Mouse (Mus musculus) stomach, postnatal 0 days (tissue): ENCODE data around the gene Jun. TPM values are rescaled to one million over a fixed set of nuclear protein-coding genes. Genes with fewer than 3 reads are reported as not detected.

ENCODE experiments used
- ATAC-seq: fragments of 200-750 bp; cut with Nextera tagmentation; 2 replicates; pipeline ENCODE4 v1.8.0; 2017; ENCODE audit not compliant: low FRiP score, low TSS enrichment
- DNase-seq: peaks from one replicate; pipeline ENCODE4 v3.0.0-alpha.2; 2016; ENCODE audit warnings: low spot score
- H3K27ac ChIP-seq: fragments of 300-500 bp; sonication (generic); replicated peaks from 2 replicates; pipeline ENCODE4 v1.5.1; 2014; ENCODE audit warnings: mild to moderate bottlenecking, control low read depth
- H3K27me3 ChIP-seq: fragments of 300-500 bp; sonication (generic); 2 replicates; pipeline ENCODE4 v1.6.1; 2014; ENCODE audit warnings: low read length; ENCODE audit not compliant: control insufficient read depth, insufficient read depth
- H3K36me3 ChIP-seq: fragments of 300-500 bp; sonication (generic); 2 replicates; pipeline ENCODE4 v1.6.1; 2014; ENCODE audit warnings: low read length, mixed read lengths; ENCODE audit not compliant: control insufficient read depth, insufficient read depth
- H3K4me1 ChIP-seq: fragments of 300-500 bp; sonication (generic); replicated peaks from 2 replicates; pipeline ENCODE4 v1.6.1; 2014; ENCODE audit warnings: antibody characterized with exemption; ENCODE audit not compliant: control insufficient read depth, insufficient read depth
- H3K4me2 ChIP-seq: fragments of 300-500 bp; sonication (generic); replicated peaks from 2 replicates; pipeline ENCODE4 v1.6.1; 2014; ENCODE audit warnings: low read depth, mild to moderate bottlenecking, control low read depth, moderate library complexity
- H3K4me3 ChIP-seq: fragments of 300-500 bp; sonication (generic); 2 replicates; pipeline ENCODE4 v1.5.1; 2014; ENCODE audit warnings: low read depth, low read length, control low read depth
- H3K9ac ChIP-seq: fragments of 300-500 bp; sonication (generic); 2 replicates; pipeline ENCODE4 v1.6.1; 2014; ENCODE audit warnings: mild to moderate bottlenecking, low read length, control low read depth, mixed read lengths
- H3K9me3 ChIP-seq: fragments of 300-500 bp; sonication (generic); 2 replicates; pipeline ENCODE4 v1.6.1; 2016; ENCODE audit warnings: low read length; ENCODE audit not compliant: control insufficient read depth
- CTCF ChIP-seq: IDR thresholded peaks from 2 replicates; pipeline ENCODE4 v1.5.1; 2016; ENCODE audit warnings: antibody characterized with exemption, low read depth, mild to moderate bottlenecking, moderate library complexity
- EP300 ChIP-seq: optimal IDR thresholded peaks from 2 replicates; pipeline ENCODE3; 2016; ENCODE audit warnings: antibody characterized with exemption
- WGBS: fragments of 180-500 bp; shearing (Covaris S2); extraction: QIAGEN DNeasy Blood & Tissue Kit; methylation state at CpG from one replicate; pipeline ENCODE4 v1.1.7; 2014; 5-methylcytosine and 5-hydroxymethylcytosine counted together
- polyA plus RNA-seq: library from polyadenylated mRNA; unstranded; fragments of >200 nt; fragmentation: Nextera tagmentation; extraction: Ambion mirVana; gene quantifications from 2 replicates; pipeline ENCODE4 v1.2.1, GENCODE M21; 2015

Gene Jun
- polyA plus RNA-seq, 1 experiment from 2014 or later, result 80.2 TPM

DNA sequence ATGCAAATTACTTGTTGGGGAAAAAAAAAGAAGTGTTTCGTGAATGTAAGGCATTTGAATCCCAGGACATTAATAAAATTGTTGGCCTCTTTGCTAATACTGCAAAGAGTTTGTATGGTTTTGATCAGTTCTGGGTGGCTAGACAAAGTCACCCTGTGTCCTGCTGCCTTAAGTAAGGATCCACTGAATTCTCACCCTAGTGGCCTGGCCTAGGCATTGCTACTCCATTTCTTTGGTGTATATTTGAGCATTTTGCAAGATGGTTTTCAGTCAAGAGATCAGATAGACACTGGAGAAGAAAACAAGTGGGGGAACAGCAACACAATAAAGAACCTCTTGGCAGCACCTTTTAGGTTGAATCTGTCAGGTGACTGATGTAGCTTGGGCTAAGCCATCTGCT lies 6.9 kb downstream of the Jun start:
- H3K27ac ChIP-seq, result no peak overlapping the region
- no peaks in the 10 kb centered on the region for H3K27me3 ChIP-seq
- ATAC-seq, result no peak
- no peaks in the 10 kb centered on the region for H3K36me3 ChIP-seq
- no peaks in the 10 kb centered on the region for H3K9me3 ChIP-seq
- H3K4me2 ChIP-seq, result no peak overlapping the region
- 61% methylated on average over 1 of the region's 1 CpGs for WGBS
- TF ChIP-seq EP300, result no peak
- TF ChIP-seq CTCF, result peak; percentile 64
- no peak overlapping the region for H3K9ac ChIP-seq
- no peak overlapping the region for H3K4me3 ChIP-seq
- H3K4me1 ChIP-seq, result no peaks in the 10 kb centered on the region
- DNase-seq, result no peak

DNA sequence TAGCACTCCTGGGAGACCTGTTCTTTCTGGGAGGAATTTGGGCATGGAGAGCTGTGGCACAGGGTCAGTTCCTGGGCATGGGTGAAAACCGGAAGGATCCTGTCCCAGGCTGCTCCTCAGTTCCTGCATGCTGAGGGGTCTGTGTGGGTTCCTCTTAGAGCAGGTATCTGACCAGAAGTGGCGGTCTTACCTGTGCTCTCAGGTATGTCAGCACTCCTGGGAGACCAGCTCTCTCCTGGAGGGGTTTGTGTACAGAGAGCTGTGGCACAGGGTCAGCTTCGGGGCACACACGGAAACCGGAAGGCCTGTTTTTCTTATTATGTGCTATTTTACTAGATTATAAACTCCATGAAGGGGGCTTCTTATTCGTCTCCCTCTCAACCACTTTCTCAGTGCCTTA lies 7.3 kb downstream of the Jun start:
- DNase-seq, result no peak
- ATAC-seq, result no peak
- Histone ChIP-seq H3K9me3 (no peaks in the 10 kb centered on the region), H3K4me3 (no peak overlapping the region), H3K4me2 (no peak overlapping the region), H3K27me3 (no peaks in the 10 kb centered on the region), H3K36me3 (no peaks in the 10 kb centered on the region), H3K4me1 (no peaks in the 10 kb centered on the region), H3K9ac (no peak overlapping the region), H3K27ac (no peak overlapping the region)
- no peak for TF ChIP-seq EP300
- no peak for TF ChIP-seq CTCF
- WGBS, result 67% methylated on average over 6 of the region's 6 CpGs

DNA sequence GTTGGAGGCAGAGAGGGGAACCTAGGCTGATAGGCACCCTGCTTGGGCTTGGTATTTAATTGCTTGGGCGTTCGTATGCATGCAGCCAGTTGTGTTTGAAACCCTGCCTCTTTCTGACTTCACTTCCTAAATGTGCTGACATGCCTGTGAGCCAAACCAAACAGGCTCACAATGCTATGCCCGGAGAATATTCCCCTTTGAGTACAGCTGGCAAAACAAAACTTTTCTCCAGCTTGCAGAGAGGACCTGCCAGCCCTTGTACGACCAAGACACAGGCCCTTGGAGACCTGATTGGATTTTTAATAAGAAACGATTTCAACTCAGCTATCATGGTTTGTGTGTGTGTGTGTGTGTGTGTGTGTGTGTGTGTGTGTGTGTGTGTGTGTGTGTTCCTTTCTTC lies 14.0 kb downstream of the Jun start:
- H3K9me3 ChIP-seq, result no peaks in the 10 kb centered on the region
- WGBS, result 32% methylated on average over 5 of the region's 5 CpGs
- no peaks in the 10 kb centered on the region for H3K4me1 ChIP-seq
- H3K36me3 ChIP-seq, result no peaks in the 10 kb centered on the region
- TF ChIP-seq EP300 (no peak), CTCF (no peak)
- no peak overlapping the region for H3K9ac ChIP-seq
- no peak overlapping the region for H3K4me2 ChIP-seq
- H3K27ac ChIP-seq, result no peak overlapping the region
- DNase-seq (no peak), ATAC-seq (no peak)
- H3K27me3 ChIP-seq, result no peaks in the 10 kb centered on the region
- H3K4me3 ChIP-seq, result no peak overlapping the region

DNA sequence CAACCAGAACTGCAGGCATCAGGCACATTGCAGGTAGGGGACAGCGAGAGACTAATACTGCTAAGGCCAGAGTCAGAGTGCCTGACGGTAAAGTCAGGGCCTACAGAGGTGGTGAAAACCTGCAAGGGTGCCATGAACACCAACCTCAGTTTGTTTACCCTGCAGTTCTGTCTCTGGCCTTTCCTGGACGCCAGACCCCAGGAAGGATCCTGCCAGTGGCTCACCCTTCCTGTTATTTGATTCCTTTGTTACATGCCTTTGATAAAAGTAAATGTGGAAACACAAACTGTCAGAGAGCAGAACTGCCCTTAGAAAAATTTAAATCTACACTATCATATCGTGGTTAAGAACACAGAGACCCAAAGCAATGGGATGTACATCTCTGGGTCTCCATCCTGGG lies 20.9 kb downstream of the Jun start:
- DNase-seq (no peak), ATAC-seq (no peak)
- Histone ChIP-seq H3K4me3 (no peak overlapping the region), H3K9ac (no peak overlapping the region), H3K36me3 (no peaks in the 10 kb centered on the region), H3K4me2 (no peak overlapping the region), H3K4me1 (no peaks in the 10 kb centered on the region), H3K27me3 (no peaks in the 10 kb centered on the region), H3K27ac (no peak overlapping the region), H3K9me3 (no peaks in the 10 kb centered on the region)
- TF ChIP-seq EP300 (no peak), CTCF (no peak)
- WGBS, result 52% methylated on average over 4 of the region's 4 CpGs

DNA sequence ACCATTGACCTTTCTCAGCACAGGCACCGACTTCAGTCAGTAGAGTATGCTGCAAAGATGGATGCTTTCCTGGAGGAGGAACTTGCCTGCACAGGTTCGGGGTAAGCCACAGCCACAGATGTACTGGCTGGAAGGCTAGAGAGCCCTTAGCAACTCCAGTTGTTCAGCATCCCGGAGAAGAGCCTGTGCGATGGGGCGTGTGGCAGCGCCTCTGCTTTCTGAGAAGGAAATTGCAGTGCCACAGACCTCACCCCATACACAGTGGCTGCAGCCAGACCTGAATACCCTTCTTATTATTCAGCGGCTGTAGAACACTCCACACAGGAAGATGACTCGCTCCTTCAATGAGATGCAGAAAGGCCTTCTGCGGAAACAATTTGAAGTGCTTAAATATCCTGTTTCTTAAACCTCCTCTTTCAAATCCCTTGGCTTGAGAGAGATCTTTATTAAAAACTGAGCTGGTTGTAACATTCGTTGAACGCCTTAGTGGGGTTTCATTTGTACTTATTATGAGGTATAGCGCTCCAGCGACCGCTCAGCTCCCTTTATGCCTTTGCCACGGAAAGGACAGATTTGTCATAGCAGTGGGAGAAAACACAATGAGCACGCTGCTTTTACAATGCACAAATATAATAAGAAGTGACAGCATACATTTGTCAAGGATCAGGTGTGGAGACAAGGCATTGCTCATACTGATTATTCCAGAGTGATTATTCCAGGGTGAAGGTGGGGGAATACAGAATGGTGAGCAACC lies 26.0 kb downstream of the Jun start:
- H3K4me2 ChIP-seq, result no peak overlapping the region
- H3K4me3 ChIP-seq, result no peak overlapping the region
- ATAC-seq, result no peak
- 68% methylated on average over 16 of the region's 16 CpGs for WGBS
- DNase-seq, result no peak
- no peak overlapping the region for H3K9ac ChIP-seq
- H3K27me3 ChIP-seq, result no peaks in the 10 kb centered on the region
- H3K4me1 ChIP-seq, result no peaks in the 10 kb centered on the region
- H3K27ac ChIP-seq, result no peak overlapping the region
- H3K9me3 ChIP-seq, result no peaks in the 10 kb centered on the region
- no peaks in the 10 kb centered on the region for H3K36me3 ChIP-seq
- 0 out of 2 replicates have a peak, but pooled peaks have one; percentile 8 for TF ChIP-seq CTCF
- no peak for TF ChIP-seq EP300

DNA sequence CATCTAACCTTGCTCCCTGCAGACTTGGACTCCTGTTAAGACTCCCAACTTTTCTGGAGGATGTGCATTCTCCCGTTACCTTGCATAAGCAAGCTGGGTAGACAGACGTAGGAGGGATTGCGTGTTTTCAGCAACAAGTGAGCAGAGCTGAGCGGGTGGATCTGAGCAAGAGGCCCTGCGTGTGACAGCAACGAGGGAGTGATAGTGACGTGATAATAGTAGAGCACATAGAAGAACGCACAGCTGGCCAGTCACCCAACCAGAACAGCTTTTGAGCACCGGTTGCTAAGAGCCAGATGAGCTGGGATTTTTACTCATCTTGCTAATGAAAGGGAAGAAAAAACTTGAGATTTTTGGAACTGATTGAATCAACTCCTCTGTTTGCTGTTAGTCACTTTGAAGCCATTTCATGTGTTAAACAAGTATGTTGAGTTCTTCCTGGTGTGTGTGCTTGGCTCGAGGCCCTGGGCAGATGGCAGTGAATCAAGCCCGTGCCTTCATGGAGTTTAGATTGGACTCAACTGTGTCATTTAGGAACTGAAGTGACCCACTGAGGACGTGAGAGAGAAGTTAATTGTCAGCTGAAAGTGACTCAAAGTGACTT lies 28.6 kb downstream of the Jun start:
- DNase-seq, result no peak

More for the DNA sequence above, 28.6 kb downstream of the Jun start:
- Histone ChIP-seq H3K9me3 (no peaks in the 10 kb centered on the region), H3K27me3 (no peaks in the 10 kb centered on the region), H3K27ac (no peak overlapping the region), H3K4me1 (no peaks in the 10 kb centered on the region), H3K4me3 (no peak overlapping the region), H3K4me2 (no peak overlapping the region), H3K9ac (no peak overlapping the region), H3K36me3 (no peaks in the 10 kb centered on the region)
- no peak for ATAC-seq
- WGBS, result 59% methylated on average over 12 of the region's 12 CpGs
- TF ChIP-seq CTCF (no peak), EP300 (no peak)
